Mouse (Mus musculus): Measurements from ENCODE around the gene Car10. TPM values are rescaled to one million over a fixed set of nuclear protein-coding genes. Genes with fewer than 3 reads are reported as not detected.

Car10 gene
- polyA plus RNA-seq, 1 experiment from 2014 or later = not detected

- 78% methylated on average over 3 of the region's 3 CpGs for WGBS
- Histone ChIP-seq H3K9me3 (ENCODE audit: low read depth, low read length) (no peaks in the 10 kb centered on the region), H3K4me3 (ENCODE audit: low read depth, low read length) (no peak overlapping the region), H3K36me3 (ENCODE audit: insufficient read depth) (no peaks in the 10 kb centered on the region), H3K4me1 (ENCODE audit: insufficient read depth) (no peaks in the 10 kb centered on the region), H3K27me3 (ENCODE audit: insufficient read depth, low read length) (no peaks in the 10 kb centered on the region), H3K27ac (ENCODE audit: low read depth) (no peak overlapping the region), H3K9ac (no peak overlapping the region), H3K4me2 (no peak overlapping the region)
- TF ChIP-seq CTCF (IDR thresholded peaks at IDR 0.05; ENCODE audit: low read depth) = no peak
- no peak for DNase-seq
- no peak for ATAC-seq (ENCODE audit: insufficient read depth)
These were observed 246.1 kb downstream of the Car10 start for GRCm38 (mm10) chr11:93343961-93344360.

DNA sequence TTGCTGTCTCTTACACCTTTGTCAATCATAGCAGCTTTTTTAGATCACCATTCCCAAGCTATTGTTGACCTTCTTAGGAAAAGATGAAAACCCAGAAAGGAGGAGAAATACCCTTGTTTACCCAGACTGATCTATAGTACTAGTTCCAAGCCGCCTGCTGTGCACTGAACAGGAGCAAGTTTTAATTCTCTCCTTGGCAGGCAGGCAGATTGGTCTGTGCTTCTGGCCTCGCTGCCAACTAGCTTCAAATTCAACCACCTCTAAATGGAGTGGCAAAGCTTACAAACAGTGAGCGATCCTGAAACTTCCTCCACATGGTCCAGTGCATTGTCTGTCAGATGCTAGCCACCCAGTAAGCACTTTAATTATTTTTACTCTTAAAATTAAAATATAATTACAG lies 247.0 kb downstream of the Car10 start:
- ATAC-seq (ENCODE audit: insufficient read depth) (no peak), DNase-seq (no peak)
- Histone ChIP-seq H3K4me3 (ENCODE audit: low read depth, low read length) (no peak overlapping the region), H3K27ac (ENCODE audit: low read depth) (no peak overlapping the region), H3K36me3 (ENCODE audit: insufficient read depth) (no peaks in the 10 kb centered on the region), H3K27me3 (ENCODE audit: insufficient read depth, low read length) (no peaks in the 10 kb centered on the region), H3K9me3 (ENCODE audit: low read depth, low read length) (no peaks in the 10 kb centered on the region), H3K9ac (no peak overlapping the region), H3K4me2 (no peak overlapping the region), H3K4me1 (ENCODE audit: insufficient read depth) (no peaks in the 10 kb centered on the region)
- 66% methylated on average over 3 of the region's 3 CpGs for WGBS
- no peak for TF ChIP-seq CTCF (IDR thresholded peaks at IDR 0.05; ENCODE audit: low read depth)

GRCm38 (mm10) chr11:93361576-93361975 lies 263.7 kb downstream of the Car10 start:
- no peaks in the 10 kb centered on the region for H3K9me3 ChIP-seq (ENCODE audit: low read depth, low read length)
- no peak overlapping the region for H3K4me2 ChIP-seq
- ATAC-seq (ENCODE audit: insufficient read depth) = no peak
- no peak overlapping the region for H3K9ac ChIP-seq
- peak; percentile 78 for DNase-seq
- no peaks in the 10 kb centered on the region for H3K27me3 ChIP-seq (ENCODE audit: insufficient read depth, low read length)
- H3K27ac ChIP-seq (ENCODE audit: low read depth) = no peak overlapping the region
- no peaks in the 10 kb centered on the region for H3K4me1 ChIP-seq (ENCODE audit: insufficient read depth)
- no peaks in the 10 kb centered on the region for H3K36me3 ChIP-seq (ENCODE audit: insufficient read depth)
- no peak for TF ChIP-seq CTCF (IDR thresholded peaks at IDR 0.05; ENCODE audit: low read depth)
- no peak overlapping the region for H3K4me3 ChIP-seq (ENCODE audit: low read depth, low read length)
- WGBS = 64% methylated on average over 2 of the region's 2 CpGs

GRCm38 (mm10) chr11:93364171-93364570 lies 266.3 kb downstream of the Car10 start:
- DNase-seq (no peak), ATAC-seq (ENCODE audit: insufficient read depth) (no peak)
- H3K36me3 ChIP-seq (ENCODE audit: insufficient read depth) = no peaks in the 10 kb centered on the region
- no peak overlapping the region for H3K4me3 ChIP-seq (ENCODE audit: low read depth, low read length)
- H3K9ac ChIP-seq = no peak overlapping the region
- TF ChIP-seq CTCF (IDR thresholded peaks at IDR 0.05; ENCODE audit: low read depth) = no peak
- no peaks in the 10 kb centered on the region for H3K4me1 ChIP-seq (ENCODE audit: insufficient read depth)
- H3K27me3 ChIP-seq (ENCODE audit: insufficient read depth, low read length) = no peaks in the 10 kb centered on the region
- no peaks in the 10 kb centered on the region for H3K9me3 ChIP-seq (ENCODE audit: low read depth, low read length)
- no peak overlapping the region for H3K4me2 ChIP-seq
- no peak overlapping the region for H3K27ac ChIP-seq (ENCODE audit: low read depth)

- H3K9me3 ChIP-seq (ENCODE audit: low read depth, low read length) = no peaks in the 10 kb centered on the region
- no peaks in the 10 kb centered on the region for H3K27me3 ChIP-seq (ENCODE audit: insufficient read depth, low read length)
- H3K4me1 ChIP-seq (ENCODE audit: insufficient read depth) = no peaks in the 10 kb centered on the region
- ATAC-seq (ENCODE audit: insufficient read depth) (no peak), DNase-seq (no peak)
- no peak overlapping the region for H3K4me3 ChIP-seq (ENCODE audit: low read depth, low read length)
- no peaks in the 10 kb centered on the region for H3K36me3 ChIP-seq (ENCODE audit: insufficient read depth)
- H3K4me2 ChIP-seq = no peak overlapping the region
- no peak overlapping the region for H3K27ac ChIP-seq (ENCODE audit: low read depth)
- TF ChIP-seq CTCF (IDR thresholded peaks at IDR 0.05; ENCODE audit: low read depth) = no peak
- H3K9ac ChIP-seq = no peak overlapping the region
- 58% methylated on average over 4 of the region's 4 CpGs for WGBS
These were observed 269.4 kb downstream of the Car10 start for GRCm38 (mm10) chr11:93367244-93367643.

GRCm38 (mm10) chr11:93367740-93368139 lies 269.9 kb downstream of the Car10 start:
- no peaks in the 10 kb centered on the region for H3K4me1 ChIP-seq (ENCODE audit: insufficient read depth)
- DNase-seq (no peak), ATAC-seq (ENCODE audit: insufficient read depth) (no peak)
- no peak overlapping the region for H3K9ac ChIP-seq
- H3K27me3 ChIP-seq (ENCODE audit: insufficient read depth, low read length) = no peaks in the 10 kb centered on the region
- H3K4me2 ChIP-seq = no peak overlapping the region
- TF ChIP-seq CTCF (IDR thresholded peaks at IDR 0.05; ENCODE audit: low read depth) = no peak
- H3K9me3 ChIP-seq (ENCODE audit: low read depth, low read length) = no peaks in the 10 kb centered on the region
- H3K4me3 ChIP-seq (ENCODE audit: low read depth, low read length) = no peak overlapping the region
- H3K36me3 ChIP-seq (ENCODE audit: insufficient read depth) = no peaks in the 10 kb centered on the region
- no peak overlapping the region for H3K27ac ChIP-seq (ENCODE audit: low read depth)
- WGBS = 72% methylated on average over 5 of the region's 5 CpGs

- Histone ChIP-seq H3K27ac (ENCODE audit: low read depth) (no peak overlapping the region), H3K4me2 (no peak overlapping the region), H3K36me3 (ENCODE audit: insufficient read depth) (no peaks in the 10 kb centered on the region), H3K9me3 (ENCODE audit: low read depth, low read length) (no peaks in the 10 kb centered on the region), H3K4me3 (ENCODE audit: low read depth, low read length) (no peak overlapping the region), H3K27me3 (ENCODE audit: insufficient read depth, low read length) (no peaks in the 10 kb centered on the region), H3K4me1 (ENCODE audit: insufficient read depth) (no peaks in the 10 kb centered on the region), H3K9ac (no peak overlapping the region)
- WGBS = 79% methylated on average over 4 of the region's 4 CpGs
- TF ChIP-seq CTCF (IDR thresholded peaks at IDR 0.05; ENCODE audit: low read depth) = no peak
- no peak for DNase-seq
- ATAC-seq (ENCODE audit: insufficient read depth) = no peak
These were observed 276.0 kb downstream of the Car10 start for GRCm38 (mm10) chr11:93373697-93374354.
